Mouse (Mus musculus) layer of hippocampus, postnatal 25 days (tissue): ENCODE results near the gene Akap7. TPM values are rescaled to one million over a fixed set of nuclear protein-coding genes. Genes with fewer than 3 reads are reported as not detected.

Experiments used
- DNase-seq, 2 experiments: peaks; one replicate each; pipeline ENCODE4 v3.0.0; 2022; ENCODE audit warnings: mixed read lengths in 2 of 2, low spot score in 1 of 2; ENCODE audit errors: extremely low spot score in 1 of 2
- total RNA-seq, 2 experiments: library from RNA; stranded (reverse); gene quantifications; 2 replicates each; pipeline ENCODE4 v1.2.3; 2021

The Akap7 gene
- total RNA-seq, 2 experiments from 2014 or later: 46.3 to 51.7 TPM

GRCm38 (mm10) chr10:25144787-25145761 lies 162.6 kb downstream of the Akap7 start:
- DNase-seq: peak; percentile 15 to 21

GRCm38 (mm10) chr10:25141781-25142180 lies 165.9 kb downstream of the Akap7 start:
- DNase-seq: no peak

GRCm38 (mm10) chr10:25140155-25140755 lies 167.4 kb downstream of the Akap7 start:
- DNase-seq: peak in 1 of 2 experiments; percentile 28

- no peak for DNase-seq
These were observed 174.1 kb downstream of the Akap7 start for GRCm38 (mm10) chr10:25133581-25133980.

GRCm38 (mm10) chr10:25128455-25128863 lies 179.2 kb downstream of the Akap7 start:
- DNase-seq: no peak

- no peak for DNase-seq
These were observed 181.6 kb downstream of the Akap7 start for GRCm38 (mm10) chr10:25126035-25126434.

- no peak for DNase-seq
These were observed 186.7 kb downstream of the Akap7 start for GRCm38 (mm10) chr10:25120871-25121554.

Other genes starting within 250 kb of the Akap7 start
- 100 to 1,000 TPM in 1 of 2 experiments, 10 to 100 TPM in 1; 89.8 to 118 TPM for gene Epb41l2, start 51.9 kb upstream of the Akap7 start, total RNA-seq
- not detected for gene Smlr1, start 228.4 kb upstream of the Akap7 start, total RNA-seq